Mouse (Mus musculus) neural tube, embryonic 14.5 days (tissue): ENCODE results near the gene Arl6ip6. TPM values are rescaled to one million over a fixed set of nuclear protein-coding genes. Genes with fewer than 3 reads are reported as not detected.
A peak's percentile ranks its signal among the peaks of the same experiment; 100 is the strongest.

ENCODE experiments used
- ATAC-seq: fragments of 200-750 bp; cut with Nextera tagmentation; 2 replicates; pipeline ENCODE4 v1.8.0; 2017; ENCODE audit warnings: low read depth, mild to moderate bottlenecking, moderate TSS enrichment, moderate library complexity
- H3K27ac ChIP-seq: fragments of 300-500 bp; sonication (generic); 2 replicates; pipeline ENCODE4 v1.5.1; 2014; ENCODE audit warnings: low read depth, mild to moderate bottlenecking, control low read depth, low read length, moderate library complexity, mixed read lengths
- H3K27me3 ChIP-seq: fragments of 300-500 bp; sonication (generic); 2 replicates; pipeline ENCODE4 v1.6.1; 2014; ENCODE audit warnings: low read length; ENCODE audit not compliant: control insufficient read depth, insufficient read depth
- H3K36me3 ChIP-seq: fragments of 300-500 bp; sonication (generic); 2 replicates; pipeline ENCODE4 v1.6.1; 2014; ENCODE audit warnings: low read length, mixed read lengths; ENCODE audit not compliant: control insufficient read depth, insufficient read depth
- H3K4me1 ChIP-seq: fragments of 300-500 bp; sonication (generic); 2 replicates; pipeline ENCODE4 v1.6.1; 2014; ENCODE audit warnings: low read length; ENCODE audit not compliant: control insufficient read depth, insufficient read depth
- H3K4me2 ChIP-seq: fragments of 300-500 bp; sonication (generic); 2 replicates; pipeline ENCODE4 v1.6.1; 2014; ENCODE audit warnings: mild to moderate bottlenecking, low read depth, low read length, control low read depth
- H3K4me3 ChIP-seq: fragments of 300-500 bp; sonication (generic); 2 replicates; pipeline ENCODE4 v1.5.1; 2014; ENCODE audit warnings: low read depth, low read length, control low read depth, mixed read lengths
- H3K9ac ChIP-seq: fragments of 300-500 bp; sonication (generic); replicated peaks from 2 replicates; pipeline ENCODE4 v1.6.1; 2014; ENCODE audit warnings: low read depth, mild to moderate bottlenecking, control low read depth, low read length, mixed read lengths
- H3K9me3 ChIP-seq: fragments of 300-500 bp; sonication (generic); 2 replicates; pipeline ENCODE4 v1.6.1; 2016; ENCODE audit warnings: low read length; ENCODE audit not compliant: control insufficient read depth
- WGBS: fragments of 180-500 bp; shearing (Covaris S2); extraction: QIAGEN DNeasy Blood & Tissue Kit; methylation state at CpG from one replicate; pipeline ENCODE4 v1.1.7; 2014; 5-methylcytosine and 5-hydroxymethylcytosine counted together
- polyA plus RNA-seq: library from polyadenylated mRNA; unstranded; fragments of >200 nt; fragmentation: Nextera tagmentation; extraction: Ambion mirVana; gene quantifications from 2 replicates; pipeline ENCODE4 v1.2.1, GENCODE M21; 2014

The Arl6ip6 gene
- 27.6 and 30.1 TPM in 2 replicates for polyA plus RNA-seq

- H3K9ac ChIP-seq: peak within 1 kb of the TSS; percentile 73
- peak within 1 kb of the TSS; percentile 65 for H3K4me2 ChIP-seq
- H3K27ac ChIP-seq: peak within 1 kb of the TSS; percentile 94
- H3K27me3 ChIP-seq: no peaks in the 10 kb centered on the region
- H3K36me3 ChIP-seq: peaks cover 11% of the 10 kb centered on the region; the same call in 1 of the 2 replicates
- ATAC-seq: peak; percentile 92
- H3K4me3 ChIP-seq: peak within 1 kb of the TSS; percentile 85
- peaks cover 11% of the 10 kb centered on the region for H3K4me1 ChIP-seq
- under 1% methylated on average over 82 of the region's 82 CpGs for WGBS
- no peaks in the 10 kb centered on the region for H3K9me3 ChIP-seq
Observed at GRCm38 (mm10) chr2:53191523-53192220, at the start of gene Arl6ip6. Arl6ip6 (plus strand) TSS chr2:53191726.

- Histone ChIP-seq H3K9ac (no peak overlapping the region), H3K9me3 (no peaks in the 10 kb centered on the region), H3K36me3 (peaks cover 42% of the 10 kb centered on the region), H3K4me1 (no peaks in the 10 kb centered on the region), H3K27ac (no peak overlapping the region), H3K27me3 (no peaks in the 10 kb centered on the region), H3K4me3 (no peak overlapping the region), H3K4me2 (no peak overlapping the region)
- no peak for ATAC-seq
Observed at GRCm38 (mm10) chr2:53146852-53147251, 44.7 kb upstream of the Arl6ip6 start.

- no peak overlapping the region for H3K27ac ChIP-seq
- no peaks in the 10 kb centered on the region for H3K9me3 ChIP-seq
- H3K9ac ChIP-seq: no peak overlapping the region
- no peak overlapping the region for H3K4me2 ChIP-seq
- H3K4me3 ChIP-seq: no peak overlapping the region
- H3K4me1 ChIP-seq: no peaks in the 10 kb centered on the region
- H3K36me3 ChIP-seq: peaks cover 13% of the 10 kb centered on the region; the same call in 1 of the 2 replicates
- ATAC-seq: no peak
- no peaks in the 10 kb centered on the region for H3K27me3 ChIP-seq
Observed at GRCm38 (mm10) chr2:53173966-53174365, 17.6 kb upstream of the Arl6ip6 start.

- no peak for ATAC-seq
- no peak overlapping the region for H3K4me3 ChIP-seq
- 88% methylated on average over 3 of the region's 3 CpGs for WGBS
- H3K9ac ChIP-seq: no peak overlapping the region
- H3K4me1 ChIP-seq: no peaks in the 10 kb centered on the region
- H3K9me3 ChIP-seq: no peaks in the 10 kb centered on the region
- H3K27me3 ChIP-seq: no peaks in the 10 kb centered on the region
- peaks cover 10% of the 10 kb centered on the region; the same call in 1 of the 2 replicates for H3K36me3 ChIP-seq
- H3K4me2 ChIP-seq: no peak overlapping the region
- no peak overlapping the region for H3K27ac ChIP-seq
Observed at GRCm38 (mm10) chr2:53178966-53179365, 12.6 kb upstream of the Arl6ip6 start.

- Histone ChIP-seq H3K9me3 (no peaks in the 10 kb centered on the region), H3K27me3 (no peaks in the 10 kb centered on the region), H3K4me3 (no peak overlapping the region), H3K9ac (no peak overlapping the region), H3K4me1 (no peaks in the 10 kb centered on the region), H3K36me3 (peaks cover 5% of the 10 kb centered on the region; the same call in 1 of the 2 replicates), H3K4me2 (no peak overlapping the region), H3K27ac (no peak overlapping the region)
- no peak for ATAC-seq
Observed at GRCm38 (mm10) chr2:53179876-53180275, 11.7 kb upstream of the Arl6ip6 start.

- Histone ChIP-seq H3K27ac (no peak overlapping the region), H3K9ac (no peak overlapping the region), H3K4me3 (peak overlapping the region; percentile 85), H3K4me2 (peak overlapping the region; percentile 58), H3K9me3 (no peaks in the 10 kb centered on the region), H3K4me1 (peaks cover 11% of the 10 kb centered on the region), H3K27me3 (no peaks in the 10 kb centered on the region), H3K36me3 (peaks cover 9% of the 10 kb centered on the region; the same call in 1 of the 2 replicates)
- 74% methylated on average over 3 of the region's 3 CpGs for WGBS
- no peak for ATAC-seq
Observed at GRCm38 (mm10) chr2:53189811-53190210, 1.7 kb upstream of the Arl6ip6 start.

GRCm38 (mm10) chr2:53190684-53191511, 628 bp upstream of the Arl6ip6 start, which contains the start of gene Prpf40a:
Prpf40a (minus strand) TSS chr2:53191284.
- peaks cover 10% of the 10 kb centered on the region; the same call in 1 of the 2 replicates for H3K36me3 ChIP-seq
- H3K9me3 ChIP-seq: no peaks in the 10 kb centered on the region
- peak; percentile 96 for ATAC-seq
- under 1% methylated on average over 52 of the region's 53 CpGs for WGBS
- H3K27me3 ChIP-seq: no peaks in the 10 kb centered on the region
- peak within 1 kb of the TSS; percentile 65 for H3K4me2 ChIP-seq
- peaks cover 11% of the 10 kb centered on the region for H3K4me1 ChIP-seq
- peak within 1 kb of the TSS; percentile 85 for H3K4me3 ChIP-seq
- H3K27ac ChIP-seq: peak within 1 kb of the TSS; percentile 94
- H3K9ac ChIP-seq: peak within 1 kb of the TSS; percentile 73

- H3K9ac ChIP-seq: peak overlapping the region; percentile 73
- WGBS: 1% methylated on average over 20 of the region's 20 CpGs
- H3K36me3 ChIP-seq: peaks cover 11% of the 10 kb centered on the region; the same call in 1 of the 2 replicates
- H3K4me2 ChIP-seq: peak overlapping the region; percentile 65
- no peaks in the 10 kb centered on the region for H3K27me3 ChIP-seq
- peak overlapping the region; percentile 94 for H3K27ac ChIP-seq
- peaks cover 11% of the 10 kb centered on the region for H3K4me1 ChIP-seq
- H3K9me3 ChIP-seq: no peaks in the 10 kb centered on the region
- peak; percentile 2; the same call in 1 of the 2 replicates for ATAC-seq
- peak overlapping the region; percentile 85 for H3K4me3 ChIP-seq
Observed at GRCm38 (mm10) chr2:53192386-53192785, 860 bp downstream of the Arl6ip6 start.

- Histone ChIP-seq H3K4me2 (no peak overlapping the region), H3K9ac (no peak overlapping the region), H3K4me1 (peaks cover 5% of the 10 kb centered on the region; the same call in 1 of the 2 replicates), H3K27me3 (no peaks in the 10 kb centered on the region), H3K36me3 (peaks cover 2% of the 10 kb centered on the region; the same call in 1 of the 2 replicates), H3K27ac (no peak overlapping the region), H3K4me3 (no peak overlapping the region), H3K9me3 (no peaks in the 10 kb centered on the region)
- no peak for ATAC-seq
- 95% methylated on average over 10 of the region's 10 CpGs for WGBS
Observed at GRCm38 (mm10) chr2:53196431-53196830, 4.9 kb downstream of the Arl6ip6 start.
